Mouse (Mus musculus): ENCODE data around the gene Cdkn3.
"Not testable (repeated sequence)": the region's sequence is repeated elsewhere in the genome, so short reads cannot be mapped to it uniquely, and the experiment has no call there.

The Cdkn3 gene

GRCm38 (mm10) chr14:46760355-46761029, at the start of gene Cdkn3:
Cdkn3 (plus strand) TSS chr14:46760541.
- in situ Hi-C loops (cut with MboI, MseI) = loop anchor here (10.0 kb wide), 1 partner anchor 1376 kb away; no protein-coding TSS in a partner anchor

GRCm38 (mm10) chr14:46718483-46718922, 41.8 kb upstream of the Cdkn3 start:
- in situ Hi-C loops (cut with MboI, MseI) = loop anchor here (25.0 kb wide), 1 partner anchor 831 kb away; no protein-coding TSS in a partner anchor

DNA sequence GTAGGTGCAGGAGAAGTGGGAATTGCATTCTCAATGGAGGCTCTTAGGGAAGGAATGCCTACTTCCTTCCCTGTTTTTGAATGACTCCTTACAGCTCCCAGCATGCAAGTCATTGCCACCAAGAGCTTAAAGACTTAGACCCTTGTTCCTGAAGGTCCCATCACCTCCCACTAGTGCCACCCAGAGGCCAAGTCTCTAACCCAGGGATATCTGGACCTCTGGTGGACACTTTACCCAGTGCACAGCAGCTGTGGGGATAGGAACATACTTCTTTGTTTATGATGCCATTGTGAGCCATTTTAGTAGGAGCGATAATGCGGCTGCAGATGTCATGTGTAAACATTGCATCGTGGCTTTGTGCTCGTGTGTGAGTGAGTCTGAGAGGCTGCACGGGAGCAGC, 38.3 kb upstream of the Cdkn3 start:
- in situ Hi-C loops (cut with MboI, MseI) = loop anchor here (25.0 kb wide), 1 partner anchor 835 kb away; no protein-coding TSS in a partner anchor

GRCm38 (mm10) chr14:46723828-46724227, 36.5 kb upstream of the Cdkn3 start:
- in situ Hi-C loops (cut with MboI, MseI) = loop anchor here (25.0 kb wide), 1 partner anchor 837 kb away; no protein-coding TSS in a partner anchor

GRCm38 (mm10) chr14:46724941-46725340, 35.4 kb upstream of the Cdkn3 start:
- in situ Hi-C loops (cut with MboI, MseI) = loop anchor here (25.0 kb wide), 1 partner anchor 838 kb away; no protein-coding TSS in a partner anchor

DNA sequence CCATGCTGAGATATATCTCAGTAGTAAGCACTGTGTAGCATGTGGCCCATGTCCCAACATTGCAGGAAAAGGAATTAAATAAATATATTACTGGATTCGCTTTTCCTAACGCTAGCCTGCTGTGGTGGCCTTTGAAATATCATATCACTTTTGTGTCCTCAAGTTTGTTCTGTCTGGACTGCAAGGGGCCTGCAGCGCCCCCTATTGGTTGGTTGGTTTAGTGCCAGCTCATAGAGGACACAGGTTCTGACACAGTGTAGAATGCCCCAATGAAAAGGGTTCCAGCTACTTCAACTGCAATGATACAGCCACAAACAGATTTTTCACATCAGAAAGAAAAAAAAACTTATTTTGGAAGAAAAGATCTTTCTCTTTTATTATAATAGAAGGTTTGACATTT, 34.6 kb upstream of the Cdkn3 start:
- in situ Hi-C loops (cut with MboI, MseI) = no loop called here

DNA sequence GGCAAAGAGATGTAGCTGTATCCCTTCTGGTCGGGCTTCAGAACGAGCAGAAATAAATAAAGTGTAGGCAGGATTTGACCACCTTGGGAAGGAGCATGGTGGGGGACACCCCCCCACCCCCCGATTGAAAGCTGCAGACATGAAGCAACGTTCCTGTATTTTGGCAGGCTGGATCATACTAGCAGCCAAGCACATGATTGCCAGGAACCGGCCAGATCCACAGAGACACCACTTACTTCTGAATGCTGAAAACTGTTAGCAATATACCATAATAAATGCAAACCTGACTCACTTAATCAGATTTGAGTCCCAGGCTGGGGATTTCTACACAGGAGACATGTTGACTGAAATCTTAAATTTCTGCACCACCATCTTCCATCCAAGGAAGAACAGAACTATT, 26.1 kb upstream of the Cdkn3 start:
- in situ Hi-C loops (cut with MboI, MseI) = no loop called here

DNA sequence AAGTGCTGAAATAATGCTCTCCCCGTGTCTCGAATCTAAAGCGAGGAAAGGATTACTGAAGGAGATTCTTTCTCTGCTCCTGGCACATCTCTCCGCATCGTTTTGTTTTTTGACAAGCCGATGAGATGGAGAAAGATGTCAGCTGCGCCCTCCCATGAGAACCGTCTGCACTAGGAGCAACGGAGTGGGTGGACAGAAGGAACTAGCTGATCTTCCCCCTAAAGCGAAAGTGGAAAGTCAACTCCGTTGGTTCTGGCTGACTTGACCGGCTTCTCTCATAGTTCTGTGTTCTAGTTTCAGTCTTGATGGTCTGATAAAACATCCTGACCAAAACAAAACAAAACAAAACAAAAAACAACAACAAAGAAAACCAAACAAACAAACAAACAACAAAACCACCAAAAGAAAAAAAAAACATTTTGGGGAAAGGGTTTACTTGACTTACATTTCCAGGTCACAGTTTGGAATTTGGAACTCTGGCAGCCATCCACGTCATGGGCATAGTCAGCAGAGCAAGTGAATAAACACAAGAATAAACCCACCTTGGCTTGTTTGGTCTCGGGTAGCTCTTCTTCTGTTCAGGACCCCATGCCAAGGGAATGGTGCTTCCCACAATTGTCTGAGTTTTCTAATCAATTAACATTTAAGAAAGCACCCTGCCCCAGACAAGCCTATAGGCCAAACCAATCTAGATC, 25.4 kb upstream of the Cdkn3 start:
- in situ Hi-C loops (cut with MboI, MseI) = no loop called here

DNA sequence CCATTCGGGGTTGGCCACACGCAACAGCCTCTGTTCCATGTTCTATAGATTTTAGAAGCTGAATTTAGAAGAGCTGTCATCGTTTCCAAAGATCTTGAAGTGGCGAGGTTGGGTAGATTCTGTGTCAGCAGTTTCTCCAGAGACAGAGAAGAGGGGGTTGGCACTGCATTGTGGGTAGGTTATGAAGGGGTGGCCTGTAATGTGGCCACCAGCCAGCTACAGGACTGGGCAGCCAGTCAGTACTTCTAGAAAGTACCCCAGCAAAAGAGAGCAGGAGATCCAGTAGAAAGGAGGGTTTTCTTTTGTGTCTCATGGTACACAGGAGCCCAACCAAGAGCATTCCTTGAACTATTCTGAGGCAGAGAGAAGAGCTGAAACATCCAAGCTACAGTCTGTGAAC, 24.0 kb upstream of the Cdkn3 start:
- in situ Hi-C loops (cut with MboI, MseI) = no loop called here

DNA sequence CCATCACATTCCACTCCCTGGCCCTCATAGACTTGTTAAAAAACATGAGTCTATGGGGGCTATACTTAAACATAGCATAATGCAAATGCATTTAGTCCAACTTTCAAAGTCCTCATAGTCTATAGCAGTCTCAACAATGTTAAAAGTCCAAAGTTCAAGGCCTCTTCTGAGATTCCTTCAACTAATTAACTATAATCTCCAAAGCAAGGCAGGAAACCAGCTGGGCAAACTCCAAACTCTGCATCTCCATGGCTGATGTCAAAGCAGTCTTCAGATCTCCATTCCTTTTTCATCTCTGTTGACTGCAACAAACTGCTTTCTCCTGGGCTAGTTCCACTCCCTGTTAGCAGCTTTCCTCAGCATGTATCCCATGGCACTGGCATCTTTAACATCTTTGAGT, 23.0 kb upstream of the Cdkn3 start:
- in situ Hi-C loops (cut with MboI, MseI) = not testable (repeated sequence)

DNA sequence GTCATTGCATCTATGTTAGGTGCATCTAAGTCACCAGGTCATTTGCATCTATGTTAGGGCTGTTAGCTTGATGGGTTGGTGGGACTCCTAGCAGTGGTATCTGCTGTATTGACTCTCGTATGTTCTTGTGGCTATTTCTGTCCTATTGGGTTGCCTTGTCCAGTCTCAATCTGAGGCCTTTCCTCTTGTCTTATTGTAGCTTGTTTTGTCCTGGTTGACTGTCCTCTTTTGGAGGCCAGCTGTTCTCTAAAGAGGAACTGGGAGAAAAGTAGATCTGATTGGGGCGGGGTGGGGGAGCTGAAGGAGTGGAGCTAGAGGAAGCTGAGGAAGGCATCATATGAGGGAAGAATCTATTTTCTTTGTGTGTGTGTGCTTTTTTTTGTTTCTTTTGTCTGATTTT, 17.7 kb upstream of the Cdkn3 start:
- in situ Hi-C loops (cut with MboI, MseI) = no loop called here

- in situ Hi-C loops (cut with MboI, MseI) = no loop called here
Measured at GRCm38 (mm10) chr14:46745413-46745812, 14.9 kb upstream of the Cdkn3 start.

GRCm38 (mm10) chr14:46754371-46754770, 6.0 kb upstream of the Cdkn3 start:
- in situ Hi-C loops (cut with MboI, MseI) = loop anchor here (10.0 kb wide), 1 partner anchor 1810 kb away; no protein-coding TSS in a partner anchor

GRCm38 (mm10) chr14:46755851-46756250, 4.5 kb upstream of the Cdkn3 start:
- in situ Hi-C loops (cut with MboI, MseI) = loop anchor here (10.0 kb wide), 1 partner anchor 1811 kb away; no protein-coding TSS in a partner anchor

DNA sequence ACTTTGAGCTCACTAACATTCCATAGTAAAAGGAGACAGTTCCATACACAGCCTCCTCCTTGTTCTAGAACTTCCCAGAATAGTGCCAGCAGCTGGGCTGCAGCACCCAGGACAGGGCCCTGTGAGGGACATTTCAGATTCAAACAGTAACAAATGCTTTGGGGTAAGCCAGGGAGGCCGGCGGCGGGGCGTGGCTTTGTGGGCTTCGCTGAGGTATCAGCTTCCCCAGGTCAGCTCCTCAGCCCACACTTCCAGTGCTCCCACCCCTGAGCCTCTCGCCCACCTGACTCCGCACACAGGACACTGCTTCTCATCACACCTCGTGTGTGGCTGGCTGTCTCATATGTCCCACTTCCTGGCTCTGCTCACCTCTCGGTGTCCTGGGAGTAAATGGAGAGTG, 2.6 kb upstream of the Cdkn3 start:
- in situ Hi-C loops (cut with MboI, MseI) = loop anchor here (10.0 kb wide), 1 partner anchor 1813 kb away; no protein-coding TSS in a partner anchor

GRCm38 (mm10) chr14:46759970-46760354, 379 bp upstream of the Cdkn3 start:
- in situ Hi-C loops (cut with MboI, MseI) = loop anchor here (10.0 kb wide), 2 partner anchors 1375 to 1815 kb away; no protein-coding TSS in a partner anchor

- in situ Hi-C loops (cut with MboI, MseI) = loop anchor here (10.0 kb wide), 1 partner anchor 1376 kb away; no protein-coding TSS in a partner anchor
Measured at GRCm38 (mm10) chr14:46761186-46761585, 845 bp downstream of the Cdkn3 start.

- in situ Hi-C loops (cut with MboI, MseI) = loop anchor here (10.0 kb wide), 1 partner anchor 1382 kb away; no protein-coding TSS in a partner anchor
Measured at GRCm38 (mm10) chr14:46767116-46767515, 6.8 kb downstream of the Cdkn3 start.

DNA sequence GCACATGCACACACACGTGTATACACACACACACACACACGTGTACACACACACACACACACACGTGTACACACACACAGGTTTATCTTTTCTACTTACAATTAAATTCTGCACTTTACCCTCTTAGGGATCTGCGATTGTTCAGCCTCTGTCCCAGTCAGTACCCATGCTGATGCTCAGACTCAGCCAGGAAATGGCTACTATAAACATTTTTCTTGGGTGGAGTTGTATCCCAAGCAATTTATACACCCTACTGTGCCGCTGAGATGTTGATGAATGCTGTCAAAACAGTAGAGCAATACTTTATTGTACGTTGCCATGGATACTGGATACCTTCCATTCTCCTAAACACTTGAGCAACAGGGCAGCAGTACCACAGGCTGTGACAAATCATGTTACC, 9.7 kb downstream of the Cdkn3 start:
- in situ Hi-C loops (cut with MboI, MseI) = no loop called here

GRCm38 (mm10) chr14:46778756-46779155, 18.4 kb downstream of the Cdkn3 start:
- in situ Hi-C loops (cut with MboI, MseI) = loop anchor here (25.0 kb wide), 1 partner anchor 1441 kb away; the partner anchor contains the start of gene Psmc6

- in situ Hi-C loops (cut with MboI, MseI) = loop anchor here (25.0 kb wide), 1 partner anchor 1442 kb away; the partner anchor contains the start of gene Psmc6
Measured at GRCm38 (mm10) chr14:46779217-46779616, 18.9 kb downstream of the Cdkn3 start.

- in situ Hi-C loops (cut with MboI, MseI) = loop anchor here (25.0 kb wide), 1 partner anchor 1444 kb away; the partner anchor contains the start of gene Psmc6
Measured at GRCm38 (mm10) chr14:46781086-46781485, 20.7 kb downstream of the Cdkn3 start.

All from regulatory T cell (primary cell).